ENCODE assay signal across 19 mouse cellular contexts in genomic region chr2:85167624-85168023, GRCm38 (mm10). TPM values are rescaled to one million over a fixed set of nuclear protein-coding genes. Genes with fewer than 3 reads are reported as not detected.
DNase-seq lines count a peak whose midpoint lies in the region; ATAC-seq lines count a peak whose summit lies in the region.
"Had no signal": no experiment of that assay in that cellular context is flagged by ENCODE, and none has a peak within 500 bp of the region (broad histone marks: within the 10 kb centered on the region; RNA-seq: fewer than 3 reads in every experiment).

No protein-coding gene starts in this region.

- WGBS in heart, embryonic 13.5 days: 54% methylated on average over 1 of the region's 1 CpGs
- 57% methylated on average over 1 of the region's 1 CpGs for WGBS in kidney, embryonic 15.5 days
- 44% methylated on average over 1 of the region's 1 CpGs for WGBS in lung, embryonic 16.5 days
- 42% methylated on average over 1 of the region's 1 CpGs for WGBS in embryonic facial prominence, embryonic 15.5 days

- no peak overlapping the region for H3K4me3 ChIP-seq in heart, embryonic 13.5 days
- no peak overlapping the region for H3K4me3 ChIP-seq in kidney, embryonic 15.5 days (replicated peaks)
- H3K4me3 ChIP-seq in lung, embryonic 16.5 days (ENCODE audit: low read length): no peak overlapping the region
- no peak overlapping the region for H3K4me3 ChIP-seq in embryonic facial prominence, embryonic 15.5 days (replicated peaks)
- H3K4me3 ChIP-seq: forebrain, embryonic 15.5 days; hindbrain, embryonic 15.5 days; limb, embryonic 15.5 days; liver, embryonic 15.5 days; midbrain, embryonic 15.5 days; myocyte had no signal

- 0 out of 2 replicates have a peak overlapping the region, but pooled peaks have one; percentile 10 for H3K27ac ChIP-seq in heart, embryonic 13.5 days (replicated peaks)
- H3K27ac ChIP-seq in kidney, embryonic 15.5 days: peak overlapping the region; percentile 64; the same call in 1 of the 2 replicates
- peak overlapping the region; percentile 80 for H3K27ac ChIP-seq in lung, embryonic 16.5 days (ENCODE audit: low read length)
- H3K27ac ChIP-seq in embryonic facial prominence, embryonic 15.5 days (replicated peaks): no peak overlapping the region
- H3K27ac ChIP-seq: forebrain, embryonic 15.5 days; hindbrain, embryonic 15.5 days; limb, embryonic 15.5 days; liver, embryonic 15.5 days; midbrain, embryonic 15.5 days had no signal

- peaks cover 12% of the 10 kb centered on the region; the same call in 1 of the 2 replicates for H3K4me1 ChIP-seq in heart, embryonic 13.5 days
- H3K4me1 ChIP-seq in kidney, embryonic 15.5 days: peaks cover 14% of the 10 kb centered on the region
- peaks cover 8% of the 10 kb centered on the region; the same call in 1 of the 2 replicates for H3K4me1 ChIP-seq in lung, embryonic 16.5 days (replicated peaks; ENCODE audit: control insufficient read depth, insufficient read depth, low read length)
- peaks cover 12% of the 10 kb centered on the region; the same call in 1 of the 2 replicates for H3K4me1 ChIP-seq in embryonic facial prominence, embryonic 15.5 days
- H3K4me1 ChIP-seq: forebrain, embryonic 15.5 days; hindbrain, embryonic 15.5 days; limb, embryonic 15.5 days; liver, embryonic 15.5 days; midbrain, embryonic 15.5 days had no signal

- no peak for ATAC-seq in heart, embryonic 13.5 days (ENCODE audit: extremely low read depth, insufficient number of reproducible peaks, low FRiP score, low TSS enrichment)
- no peak; the same call in 1 of the 2 replicates for ATAC-seq in kidney, embryonic 15.5 days (replicated peaks; ENCODE audit: low FRiP score)
- peak; percentile 49 for ATAC-seq in lung, embryonic 16.5 days (ENCODE audit: low read depth)
- ATAC-seq in embryonic facial prominence, embryonic 15.5 days (ENCODE audit: insufficient number of reproducible peaks, low FRiP score, low TSS enrichment, low read depth): 0 out of 2 replicates have a peak, but pooled peaks have one; percentile 32
- ATAC-seq: forebrain, embryonic 15.5 days; intestine, postnatal 0 days; midbrain, embryonic 15.5 days had no signal

- H3K9ac ChIP-seq in heart, embryonic 13.5 days: no peak overlapping the region
- no peak overlapping the region for H3K9ac ChIP-seq in kidney, embryonic 15.5 days
- no peak overlapping the region for H3K9ac ChIP-seq in lung, embryonic 16.5 days (ENCODE audit: low read length)
- H3K9ac ChIP-seq in embryonic facial prominence, embryonic 15.5 days: no peak overlapping the region
- H3K9ac ChIP-seq: forebrain, embryonic 15.5 days; hindbrain, embryonic 15.5 days; limb, embryonic 15.5 days; liver, embryonic 15.5 days; midbrain, embryonic 15.5 days had no signal

- H3K27me3 ChIP-seq in heart, embryonic 13.5 days (replicated peaks): no peaks in the 10 kb centered on the region
- peaks cover 7% of the 10 kb centered on the region for H3K27me3 ChIP-seq in kidney, embryonic 15.5 days
- H3K27me3 ChIP-seq in lung, embryonic 16.5 days (ENCODE audit: control insufficient read depth, insufficient read depth, low read depth, low read length): no peaks in the 10 kb centered on the region
- H3K27me3 ChIP-seq in embryonic facial prominence, embryonic 15.5 days: no peaks in the 10 kb centered on the region
- H3K27me3 ChIP-seq: forebrain, embryonic 15.5 days; hindbrain, embryonic 15.5 days; limb, embryonic 15.5 days; liver, embryonic 15.5 days; midbrain, embryonic 15.5 days had no signal

- no peak for DNase-seq in heart, adult 11 months
- no peak for DNase-seq in kidney, adult 18-20 months
- DNase-seq in lung, postnatal 14 days: no peak
- DNase-seq in cerebellum, postnatal 4 days (ENCODE audit: low spot score in 2 of 2): no peak
- DNase-seq: B cell, adult 2 months; cerebellum, adult 8-10 months; gastrocnemius, postnatal 25 days; thymus, postnatal 4 days had no signal

- H3K36me3 ChIP-seq in heart, embryonic 13.5 days: no peaks in the 10 kb centered on the region
- H3K36me3 ChIP-seq in kidney, embryonic 15.5 days: no peaks in the 10 kb centered on the region
- H3K36me3 ChIP-seq in lung, embryonic 16.5 days (ENCODE audit: control insufficient read depth, insufficient read depth, low read length): no peaks in the 10 kb centered on the region
- no peaks in the 10 kb centered on the region for H3K36me3 ChIP-seq in embryonic facial prominence, embryonic 15.5 days
- H3K36me3 ChIP-seq: forebrain, embryonic 15.5 days; hindbrain, embryonic 15.5 days; limb, embryonic 15.5 days; liver, embryonic 15.5 days; midbrain, embryonic 15.5 days had no signal

- H3K9me3 ChIP-seq in heart, embryonic 13.5 days: no peaks in the 10 kb centered on the region
- H3K9me3 ChIP-seq in kidney, embryonic 15.5 days (replicated peaks): no peaks in the 10 kb centered on the region
- H3K9me3 ChIP-seq in lung, embryonic 16.5 days (ENCODE audit: control insufficient read depth, low read length): no peaks in the 10 kb centered on the region
- H3K9me3 ChIP-seq in embryonic facial prominence, embryonic 15.5 days (replicated peaks): no peaks in the 10 kb centered on the region
- H3K9me3 ChIP-seq: forebrain, embryonic 15.5 days; hindbrain, embryonic 15.5 days; limb, embryonic 15.5 days; liver, embryonic 15.5 days; midbrain, embryonic 15.5 days had no signal

- H3K4me2 ChIP-seq in heart, embryonic 13.5 days: no peak overlapping the region
- no peak overlapping the region for H3K4me2 ChIP-seq in kidney, embryonic 15.5 days
- H3K4me2 ChIP-seq in lung, embryonic 16.5 days (ENCODE audit: low read depth, low read length): no peak overlapping the region
- no peak overlapping the region for H3K4me2 ChIP-seq in embryonic facial prominence, embryonic 15.5 days (replicated peaks)
- H3K4me2 ChIP-seq: forebrain, embryonic 15.5 days; hindbrain, embryonic 15.5 days; limb, embryonic 15.5 days; liver, embryonic 15.5 days; midbrain, embryonic 15.5 days had no signal

RNA-seq across cellular contexts. Expression of gene Lrrc55, which starts 29.4 kb away (rescaled TPM):
- polyA plus RNA-seq in heart, embryonic 13.5 days (2015; fragmentation: Nextera tagmentation; extraction: Ambion mirVana): 0.32 and 0.35 TPM in 2 replicates
- 0.40 and 0.65 TPM in 2 replicates for polyA plus RNA-seq in kidney, embryonic 15.5 days (2015; fragmentation: Nextera tagmentation; extraction: Ambion mirVana)
- polyA plus RNA-seq in lung, embryonic 16.5 days (2015; fragmentation: Nextera tagmentation; extraction: Ambion mirVana): 0.20 and 0.29 TPM in 2 replicates
- polyA plus RNA-seq in embryonic facial prominence, embryonic 15.5 days (2015; fragmentation: Nextera tagmentation; extraction: Ambion mirVana): 0.79 and 1.0 TPM in 2 replicates

RNA-seq across cellular contexts. Expression of gene Aplnr, which starts 31.6 kb away (rescaled TPM):
- 22.3 and 27.8 TPM in 2 replicates for polyA plus RNA-seq in heart, embryonic 13.5 days (2015; fragmentation: Nextera tagmentation; extraction: Ambion mirVana)
- 94.6 and 104 TPM in 2 replicates for polyA plus RNA-seq in kidney, embryonic 15.5 days (2015; fragmentation: Nextera tagmentation; extraction: Ambion mirVana)
- 172 and 194 TPM in 2 replicates for polyA plus RNA-seq in lung, embryonic 16.5 days (2015; fragmentation: Nextera tagmentation; extraction: Ambion mirVana)
- polyA plus RNA-seq in embryonic facial prominence, embryonic 15.5 days (2015; fragmentation: Nextera tagmentation; extraction: Ambion mirVana): 62.5 and 64.8 TPM in 2 replicates

Comparison
In these comparisons a context has a peak if more than half of its experiments do, and no peak if none do; other contexts are left out.
1. ATAC-seq: peak in lung, embryonic 16.5 days (single experiment) and embryonic facial prominence, embryonic 15.5 days (single experiment); none in heart, embryonic 13.5 days (single experiment) and kidney, embryonic 15.5 days (single experiment).